Mouse (Mus musculus) heart, postnatal 10 days (tissue): ENCODE measurements around the gene Gm36210. TPM values are rescaled to one million over a fixed set of nuclear protein-coding genes. Genes with fewer than 3 reads are reported as not detected.

ENCODE experiments used
- DNase-seq, 2 experiments: peaks; one replicate each; pipeline ENCODE4 v3.0.0; 2021
- intact Hi-C: fragments of 180-260 bp; cut with DNase I; formaldehyde crosslinking; loops from one replicate; pipeline ENCODE4 v1.15.1; 2025
- total RNA-seq, 2 experiments: library from RNA; stranded (reverse); gene quantifications; 2 replicates each; pipeline ENCODE4 v1.2.3; 2021

Gene Gm36210
- total RNA-seq, 2 experiments from 2014 or later = not detected

GRCm38 (mm10) chr7:4851315-4851688, 55.0 kb downstream of the Gm36210 start:
- intact Hi-C loops = no loop called here
- DNase-seq = no peak

- DNase-seq = no peak
- intact Hi-C loops = no loop called here
Observed at GRCm38 (mm10) chr7:4850621-4851314, 55.5 kb downstream of the Gm36210 start.

GRCm38 (mm10) chr7:4849372-4849771, 56.9 kb downstream of the Gm36210 start:
- DNase-seq = no peak
- intact Hi-C loops = no loop called here

Other genes starting within 250 kb of the Gm36210 start
- gene Ppp6r1, start 247.5 kb downstream of the Gm36210 start, total RNA-seq = 10 to 100 TPM; 77.3 to 80.7 TPM
- 10 to 100 TPM; 45.0 to 46.7 TPM for gene Hspbp1, start 221.4 kb downstream of the Gm36210 start, total RNA-seq
- 1 to 10 TPM; 2.5 to 3.8 TPM for gene Brsk1, start 215.9 kb downstream of the Gm36210 start, total RNA-seq
- under 1 TPM in 1 of 2 experiments, not detected in 1; 0.20 TPM for gene Tmem150b, start 181.3 kb downstream of the Gm36210 start, total RNA-seq
- 10 to 100 TPM; 32.1 to 37.1 TPM for gene Kmt5c, start 166.4 kb downstream of the Gm36210 start, total RNA-seq
- 10 to 100 TPM in 1 of 2 experiments, 1 to 10 TPM in 1; 7.4 to 10.9 TPM for gene Cox6b2, start 153.4 kb downstream of the Gm36210 start, total RNA-seq
- not detected for gene Fam71e2, start 135.2 kb downstream of the Gm36210 start, total RNA-seq
- gene Il11, start 123.7 kb downstream of the Gm36210 start, total RNA-seq = not detected
- not detected for gene Tmem190, start 123.6 kb downstream of the Gm36210 start, total RNA-seq
- gene Tmem238, start 116.9 kb downstream of the Gm36210 start, total RNA-seq = 1 to 10 TPM; 3.7 to 4.2 TPM
- gene Rpl28, start 113.6 kb downstream of the Gm36210 start, total RNA-seq = 100 to 1,000 TPM; 630 to 679 TPM
- gene Ube2s, start 93.9 kb downstream of the Gm36210 start, total RNA-seq = 100 to 1,000 TPM; 149 to 152 TPM
- gene Shisa7, start 61.8 kb downstream of the Gm36210 start, total RNA-seq = under 1 TPM in 1 of 2 experiments, not detected in 1; 0.15 TPM
- gene Isoc2b, start 36.3 kb downstream of the Gm36210 start, total RNA-seq = 1 to 10 TPM; 3.6 to 4.7 TPM
- 10 to 100 TPM; 15.8 to 16.3 TPM for gene Isoc2a, start 29.4 kb downstream of the Gm36210 start, total RNA-seq
- gene Zfp628, start 8.7 kb upstream of the Gm36210 start, total RNA-seq = 10 to 100 TPM; 11.8 to 13.8 TPM
- gene Nat14, start 15.5 kb upstream of the Gm36210 start, total RNA-seq = 1 to 10 TPM; 4.9 to 5.2 TPM
- gene Ssc5d, start 19.3 kb upstream of the Gm36210 start, total RNA-seq = 10 to 100 TPM; 12.5 TPM
- 1 to 10 TPM; 7.2 to 9.0 TPM for gene Sbk2, start 57.9 kb upstream of the Gm36210 start, total RNA-seq
- gene Sbk3, start 64.7 kb upstream of the Gm36210 start, total RNA-seq = 10 to 100 TPM; 11.9 to 22.0 TPM
- 10 to 100 TPM; 18.4 to 19.1 TPM for gene Zfp579, start 89.6 kb upstream of the Gm36210 start, total RNA-seq
- 1 to 10 TPM; 7.8 to 9.4 TPM for gene Zfp524, start 107.9 kb upstream of the Gm36210 start, total RNA-seq
- 10 to 100 TPM; 21.6 to 25.6 TPM for gene Fiz1, start 108.2 kb upstream of the Gm36210 start, total RNA-seq
- gene Gm44973, start 109.0 kb upstream of the Gm36210 start, total RNA-seq = not detected
- 10 to 100 TPM; 22.4 to 23.2 TPM for gene Zfp865, start 113.9 kb upstream of the Gm36210 start, total RNA-seq
- under 1 TPM; 0.26 to 0.32 TPM for gene Ccdc106, start 114.0 kb upstream of the Gm36210 start, total RNA-seq
- gene 4632433K11Rik, start 127.6 kb upstream of the Gm36210 start, total RNA-seq = not detected
- gene Zfp784, start 131.9 kb upstream of the Gm36210 start, total RNA-seq = 1 to 10 TPM; 5.9 to 7.3 TPM
- 10 to 100 TPM; 10.6 to 12.6 TPM for gene Zfp580, start 145.0 kb upstream of the Gm36210 start, total RNA-seq
- 100 to 1,000 TPM; 102 to 109 TPM for gene U2af2, start 155.6 kb upstream of the Gm36210 start, total RNA-seq
- 100 to 1,000 TPM; 194 to 209 TPM for gene Epn1, start 173.7 kb upstream of the Gm36210 start, total RNA-seq
- not detected for gene Rfpl4, start 210.4 kb upstream of the Gm36210 start, total RNA-seq
- gene Rasl2-9, start 219.4 kb upstream of the Gm36210 start, total RNA-seq = 1 to 10 TPM; 4.1 to 4.9 TPM
- gene Vmn1r55, start 243.2 kb upstream of the Gm36210 start, total RNA-seq = not detected